Mouse (Mus musculus): ENCODE measurements around the gene Nxf1.
"Not testable (repeated sequence)": the region's sequence is repeated elsewhere in the genome, so short reads cannot be mapped to it uniquely, and the experiment has no call there.

Nxf1 gene

DNA sequence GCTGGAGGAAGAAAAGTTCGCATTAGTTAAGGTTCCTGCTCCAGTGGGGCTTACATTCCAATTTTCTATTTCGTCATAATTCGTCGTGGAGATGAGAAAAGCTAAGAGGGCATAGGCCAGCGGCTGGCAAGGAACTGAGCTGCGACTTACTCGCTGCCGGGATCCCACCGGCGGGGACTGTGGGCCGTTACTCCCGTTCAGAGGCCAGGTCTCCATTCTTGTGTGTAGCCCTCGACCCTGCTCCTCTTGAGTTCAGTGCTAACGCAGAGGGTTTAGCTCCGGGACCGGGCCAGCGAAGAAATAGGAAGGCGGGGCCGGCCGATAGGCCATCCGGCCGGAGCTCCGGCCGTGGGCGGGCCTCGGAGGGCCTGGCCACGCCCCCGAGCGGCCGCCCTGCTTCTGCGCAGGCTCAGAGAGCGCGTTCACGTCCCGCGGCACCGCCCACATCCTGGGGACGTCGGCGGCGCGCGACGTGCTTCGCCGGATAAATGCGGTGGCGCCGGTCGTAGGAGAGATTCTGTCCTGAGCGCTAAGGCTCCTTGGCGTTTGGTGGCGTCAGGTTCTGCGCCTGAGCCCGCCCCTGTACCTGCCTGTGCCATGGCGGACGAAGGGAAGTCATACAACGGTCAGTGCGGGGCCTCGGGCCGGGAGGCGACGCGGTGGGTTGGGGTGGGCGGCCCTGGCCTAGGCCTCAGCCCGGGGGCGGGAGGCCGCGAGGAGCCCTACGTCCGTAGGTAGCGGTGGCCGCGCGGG, at the start of gene Nxf1:
TSS of gene Nxf1 (plus strand) at position 439 of the 753 bp plus-strand sequence.
- DNase-seq (ENCODE audit: low spot score): peak; percentile 88

DNA sequence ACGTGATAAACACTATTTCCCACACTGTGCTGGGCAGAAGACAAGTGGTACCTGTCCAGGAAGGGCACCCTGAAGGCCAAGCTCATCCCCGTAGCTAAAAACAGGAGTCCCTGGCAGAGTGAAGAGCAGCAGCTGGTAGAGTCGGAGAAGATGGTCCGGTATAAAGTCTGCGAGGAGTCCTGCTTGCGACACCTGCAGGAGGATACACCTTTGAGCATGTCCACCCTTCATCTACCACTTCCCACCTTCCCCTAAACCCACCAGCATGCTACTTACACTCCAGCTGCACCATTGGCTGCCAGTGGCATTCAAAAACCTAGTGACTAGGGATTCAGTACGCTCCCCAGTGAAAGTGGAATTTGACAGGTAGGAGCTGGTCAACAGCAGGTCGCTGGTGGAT, 47.9 kb upstream of the Nxf1 start:
- no peak for DNase-seq (ENCODE audit: low spot score)

DNA sequence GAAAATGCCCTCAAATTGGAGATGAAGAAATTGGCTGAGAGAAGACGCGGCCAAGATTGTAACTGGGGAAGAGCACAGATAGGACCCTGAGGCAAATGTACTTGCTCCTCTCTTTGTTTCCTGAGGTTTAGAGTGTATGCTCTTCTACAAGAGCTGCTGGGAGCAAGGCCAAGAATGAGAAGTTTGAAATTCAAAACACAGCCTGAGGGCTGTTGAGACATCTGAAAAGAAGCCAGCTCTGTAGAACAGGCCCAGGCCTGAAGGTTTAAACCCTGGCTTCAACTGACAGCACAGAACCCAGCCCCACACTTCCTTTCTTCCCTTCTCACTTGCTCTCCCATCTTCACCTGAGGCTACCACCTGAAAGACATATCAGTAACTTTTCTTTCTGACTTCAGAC, 46.8 kb upstream of the Nxf1 start:
- DNase-seq (ENCODE audit: low spot score): no peak

DNA sequence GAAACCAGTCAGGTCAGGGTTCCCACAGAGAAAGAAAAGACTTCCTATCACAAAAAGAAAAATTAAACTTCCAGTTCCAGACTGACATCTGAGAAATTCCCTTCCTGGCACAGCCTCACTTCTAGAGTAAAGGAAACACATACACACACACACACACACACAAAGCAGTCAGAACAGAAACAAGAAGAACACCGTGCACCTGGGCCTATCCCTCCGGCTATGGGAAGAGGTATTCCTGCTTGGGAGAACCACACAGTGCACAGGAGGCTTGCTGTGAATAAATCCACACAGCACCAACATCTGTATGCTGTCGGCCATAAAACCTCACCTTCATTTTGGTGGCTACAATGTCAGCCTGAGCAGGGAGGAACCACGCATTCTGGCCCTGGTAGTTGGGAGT, 45.4 kb upstream of the Nxf1 start:
- DNase-seq (ENCODE audit: low spot score): no peak

DNA sequence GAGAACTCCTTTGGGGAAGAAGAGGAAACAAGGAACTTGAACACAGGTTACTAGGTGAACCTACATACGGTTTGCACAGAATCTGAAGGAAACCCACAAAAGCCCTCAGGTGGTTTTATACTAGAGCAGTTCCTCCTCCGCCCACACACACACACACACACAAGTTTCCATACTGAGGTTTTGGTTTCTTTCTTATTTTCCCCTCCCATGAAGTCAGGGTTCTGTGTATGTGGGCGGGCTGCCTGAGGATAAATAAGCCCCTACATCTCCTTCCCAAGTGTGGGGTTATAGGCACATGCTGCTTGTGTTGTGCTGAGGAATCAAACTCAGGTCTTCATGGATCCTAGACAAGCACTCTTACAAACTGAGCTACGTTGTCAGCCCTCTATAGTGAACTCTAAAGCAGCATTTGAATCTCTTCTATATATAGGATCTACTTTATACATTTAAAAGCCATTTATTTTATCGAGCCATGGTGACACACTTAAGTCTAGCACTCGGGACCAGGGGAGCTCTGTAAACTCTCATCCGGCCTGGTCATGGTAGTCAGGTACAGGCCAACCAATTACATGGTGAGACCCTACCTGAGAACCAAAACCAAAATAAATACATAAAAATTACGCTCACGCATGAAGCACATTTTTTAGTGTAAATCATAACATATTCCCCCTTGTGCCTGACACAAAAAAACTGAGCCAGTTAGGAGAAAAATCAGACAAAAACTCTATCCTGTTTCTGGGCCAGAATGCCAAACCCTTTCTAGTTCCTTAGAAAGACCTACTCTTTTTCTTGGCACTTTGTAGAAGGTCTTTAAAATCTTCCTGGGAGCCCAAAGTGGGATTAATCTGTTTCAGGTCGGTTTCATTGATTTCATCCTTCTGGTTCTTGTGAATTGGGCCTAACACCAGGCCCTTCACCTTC, 44.7 kb upstream of the Nxf1 start:
- peak; percentile 48 for DNase-seq (ENCODE audit: low spot score)

DNA sequence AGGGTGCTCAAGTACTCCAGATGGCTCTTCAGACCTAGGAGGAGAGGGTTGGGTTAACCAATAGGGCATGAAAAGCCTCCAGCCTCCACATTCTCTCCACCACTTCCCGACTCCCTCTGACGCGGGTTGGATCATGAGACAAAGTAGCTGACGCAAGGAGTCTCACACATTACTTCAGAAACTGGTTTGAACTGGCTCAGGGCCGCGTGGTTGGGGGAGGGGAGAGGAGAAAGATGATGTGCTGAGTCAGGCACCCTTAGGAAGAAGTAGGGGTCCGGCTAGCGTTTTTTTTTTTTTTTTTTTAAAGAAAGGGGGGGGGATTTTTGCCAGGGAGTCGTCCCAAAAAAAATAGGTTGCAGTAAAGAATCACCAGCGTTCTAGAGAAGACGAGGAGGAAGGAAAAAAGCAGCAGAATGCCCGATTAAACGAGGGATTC, 44.0 kb upstream of the Nxf1 start:
- DNase-seq (ENCODE audit: low spot score): peak; percentile 58

DNA sequence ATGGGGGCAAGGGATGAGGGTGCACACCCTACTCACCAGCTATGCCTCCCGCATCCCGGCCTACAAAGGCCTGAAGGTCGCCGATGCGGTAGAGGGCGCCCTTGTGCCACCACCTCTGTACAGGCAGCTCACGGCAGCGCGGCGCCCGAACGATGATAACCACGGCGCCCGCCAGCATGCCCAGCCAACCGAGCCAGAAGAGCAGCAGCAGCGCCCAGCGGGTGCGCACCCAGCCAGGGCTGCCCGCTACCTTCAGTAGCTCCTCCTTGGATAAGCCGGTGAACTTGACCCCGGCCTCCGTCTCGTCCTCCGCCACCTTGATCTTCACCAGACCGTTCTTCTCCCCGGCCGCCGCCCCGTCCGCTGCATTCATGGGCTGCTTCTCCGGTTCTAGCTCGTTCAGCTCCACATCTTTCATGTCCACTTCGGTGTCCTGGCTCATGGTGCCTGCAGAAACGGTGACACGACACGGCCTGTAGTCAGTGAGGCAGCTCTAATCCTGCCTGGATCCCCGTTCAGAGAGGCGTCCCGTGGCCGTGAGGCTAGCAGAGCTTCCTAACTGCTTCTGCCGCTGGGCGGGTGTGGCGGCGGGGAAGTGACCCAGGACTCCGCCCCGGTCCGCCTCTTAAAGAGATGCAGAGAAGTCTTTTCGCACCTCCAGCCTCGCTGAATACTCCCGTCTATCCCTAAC, 43.4 kb upstream of the Nxf1 start:
- DNase-seq (ENCODE audit: low spot score): peak; percentile 92

DNA sequence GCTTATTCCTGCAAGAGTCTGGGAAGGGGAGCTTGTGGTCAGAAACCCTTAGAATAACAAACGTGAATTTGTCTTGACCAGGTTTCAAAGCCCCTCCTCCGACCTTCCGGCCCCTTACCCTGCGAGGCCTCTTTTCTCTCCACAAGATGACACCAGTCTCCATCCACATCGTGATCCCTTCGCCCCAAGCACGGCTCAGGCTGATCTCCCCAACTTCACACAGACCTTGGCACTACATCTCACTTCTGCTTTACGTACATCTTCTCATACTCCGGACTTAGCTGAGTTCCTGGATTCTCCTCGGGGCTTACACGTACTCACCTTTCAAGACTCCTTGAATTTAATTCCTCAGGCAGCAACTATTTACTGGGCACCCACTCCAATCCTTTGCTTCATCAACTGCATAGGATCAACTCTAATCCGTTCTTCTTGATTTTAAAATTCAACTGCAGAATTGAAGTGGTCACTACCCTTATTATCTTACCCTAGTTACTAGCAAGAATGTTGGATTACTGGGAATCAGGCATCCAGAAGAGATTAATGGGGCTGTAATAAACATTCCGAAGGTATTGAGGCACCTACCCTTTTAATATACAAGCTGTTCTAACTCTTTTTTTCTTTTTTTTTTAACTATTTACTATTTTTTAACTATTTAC, 42.7 kb upstream of the Nxf1 start:
- no peak for DNase-seq (ENCODE audit: low spot score)

DNA sequence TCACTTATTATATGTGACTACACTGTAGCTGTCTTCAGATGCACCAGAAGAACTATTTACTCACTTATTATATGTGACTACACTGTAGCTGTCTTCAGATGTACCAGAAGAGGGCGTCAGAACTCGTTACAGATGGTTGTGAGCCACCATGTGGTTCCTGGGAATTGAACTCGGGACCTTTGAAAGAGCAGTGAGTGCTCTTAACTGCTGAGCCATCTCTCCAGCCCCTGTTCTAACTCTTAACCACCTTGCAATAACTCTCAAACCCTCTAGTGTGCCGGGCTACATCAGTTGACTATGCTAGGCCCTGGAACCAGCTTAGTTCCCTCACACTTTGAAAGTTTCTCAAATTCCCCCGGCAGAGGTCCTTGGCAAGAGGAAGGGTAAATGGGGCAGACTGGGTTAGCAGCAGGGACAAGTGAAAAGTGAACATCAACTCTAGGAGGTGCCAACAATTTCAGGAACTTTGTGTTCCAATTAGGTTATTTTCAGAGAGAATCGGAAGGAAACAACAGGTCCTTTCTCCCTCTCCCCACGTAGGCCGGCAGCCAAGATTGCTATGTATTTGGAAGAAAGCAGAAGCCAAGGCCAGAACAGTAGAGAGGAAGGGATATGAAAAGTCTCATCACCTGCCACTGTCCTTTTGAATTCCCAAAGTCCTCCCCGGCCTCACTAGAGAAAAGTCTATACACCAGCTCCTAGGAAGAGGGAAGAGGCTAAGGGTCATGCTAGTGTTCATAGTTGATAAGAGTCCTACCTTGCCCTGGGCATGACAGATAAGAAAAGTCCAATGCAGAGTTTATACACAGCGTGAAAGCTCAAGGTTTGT, 42.0 kb upstream of the Nxf1 start:
- peak; percentile 62 for DNase-seq (ENCODE audit: low spot score)

DNA sequence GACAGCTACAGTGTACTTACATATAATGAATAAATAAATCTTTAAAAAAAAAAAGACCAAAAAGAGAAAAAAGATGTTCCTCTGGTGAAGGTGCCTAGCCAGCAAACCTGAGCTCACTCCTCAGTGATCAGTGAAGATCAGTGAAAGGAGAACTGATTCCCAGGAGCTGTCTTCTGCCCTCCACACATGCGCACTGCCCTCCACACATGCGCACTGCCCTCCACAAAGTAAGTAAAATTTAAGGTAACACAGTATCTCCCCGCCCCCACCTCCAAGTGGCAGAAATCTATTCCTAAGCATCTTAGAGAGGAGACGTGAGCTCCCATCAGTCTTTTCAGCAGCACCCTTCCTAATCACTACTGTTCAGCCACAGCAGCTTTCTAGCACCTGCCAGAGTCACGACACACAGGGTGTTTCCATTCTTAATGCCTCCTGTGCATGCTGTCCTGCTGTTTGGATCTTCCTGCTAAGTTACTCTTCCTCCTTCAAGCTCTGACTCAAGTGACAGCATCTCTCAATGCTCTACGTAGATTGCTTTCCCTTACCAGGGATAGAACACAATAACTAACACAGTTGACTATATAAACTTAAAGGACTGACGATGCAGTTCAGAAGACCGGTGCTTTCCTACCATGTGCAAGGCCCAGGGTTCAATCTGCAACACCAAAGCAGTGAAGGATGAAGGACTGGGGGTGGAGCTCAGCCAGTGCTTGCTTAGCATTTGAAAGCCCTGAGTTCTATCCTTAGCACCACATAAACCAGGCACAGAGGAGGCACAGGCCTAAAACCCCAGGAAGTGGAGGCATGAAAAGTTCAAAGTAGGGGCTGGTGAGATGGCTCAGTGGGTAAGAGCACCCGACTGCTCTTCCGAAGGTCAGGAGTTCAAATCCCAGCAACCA, 40.8 kb upstream of the Nxf1 start:
- no peak for DNase-seq (ENCODE audit: low spot score)

DNA sequence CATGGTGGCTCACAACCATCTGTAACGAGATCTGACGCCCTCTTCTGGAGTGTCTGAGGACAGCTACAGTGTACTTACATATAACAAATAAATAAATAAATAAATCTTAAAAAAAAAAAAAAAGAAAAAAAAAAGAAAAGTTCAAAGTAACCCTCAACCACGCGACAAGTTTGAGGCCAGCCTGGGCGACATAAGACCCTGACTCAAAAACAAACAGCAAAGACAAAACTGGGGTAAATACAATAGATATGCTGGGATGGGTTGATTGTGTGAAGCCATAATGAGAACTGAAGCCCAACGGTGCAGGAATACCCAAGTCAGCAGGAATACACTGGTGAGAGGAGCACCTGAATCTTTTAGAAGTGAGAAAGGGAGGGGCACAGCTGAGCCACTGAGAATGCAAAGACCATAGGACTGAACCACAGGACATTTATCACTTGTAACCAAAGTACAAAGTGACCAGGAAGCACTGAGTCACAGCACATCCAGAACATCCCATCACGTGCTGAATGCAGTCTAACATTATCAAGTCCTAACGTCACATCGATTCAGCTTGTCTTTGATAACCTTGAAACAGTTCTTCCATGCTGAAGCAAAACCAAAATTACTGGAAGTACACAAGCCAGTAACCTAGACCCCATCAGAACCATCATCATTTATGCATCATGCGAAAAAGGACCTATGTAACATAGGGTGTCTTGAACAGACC, 40.0 kb upstream of the Nxf1 start:
- DNase-seq (ENCODE audit: low spot score): no peak

DNA sequence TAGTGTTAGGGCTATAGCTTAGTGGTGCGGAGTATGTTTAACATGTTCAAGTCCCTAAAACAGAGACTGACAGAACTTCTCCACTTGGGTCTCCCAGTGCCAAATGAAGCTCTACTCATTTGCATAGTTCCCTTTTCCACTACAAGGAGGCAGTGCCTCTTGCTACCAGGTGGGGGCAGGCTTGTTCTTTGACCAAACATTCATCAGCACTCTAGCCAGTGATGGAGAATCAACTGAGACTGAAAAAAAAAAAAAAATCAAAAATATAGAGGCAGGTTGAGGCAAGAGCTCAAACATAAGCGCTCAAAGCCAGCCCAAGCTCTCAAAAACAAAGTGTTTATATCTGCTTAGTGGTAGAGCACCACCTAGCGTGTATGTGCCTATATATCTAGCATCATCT, 38.5 kb upstream of the Nxf1 start:
- DNase-seq (ENCODE audit: low spot score): peak; percentile 66

DNA sequence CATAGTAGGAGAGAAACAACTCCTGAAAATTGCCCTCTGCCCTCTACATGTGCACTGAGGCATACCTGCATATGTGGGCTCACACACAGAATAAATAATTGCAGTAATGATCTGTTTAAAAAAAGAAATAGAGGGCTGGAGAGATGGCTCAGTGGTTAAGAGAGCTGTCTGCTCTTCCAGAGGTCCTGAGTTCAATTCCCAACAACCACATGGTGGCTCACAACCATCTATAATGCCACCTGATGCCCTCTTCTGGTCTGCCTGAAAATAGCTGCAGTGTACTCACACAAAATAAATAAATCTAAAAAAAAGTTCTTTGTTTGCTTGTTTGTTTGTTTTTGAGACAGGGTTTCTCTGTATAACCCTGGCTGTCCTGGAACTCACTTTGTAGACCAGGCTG, 37.8 kb upstream of the Nxf1 start:
- DNase-seq (ENCODE audit: low spot score): not testable (repeated sequence)

DNA sequence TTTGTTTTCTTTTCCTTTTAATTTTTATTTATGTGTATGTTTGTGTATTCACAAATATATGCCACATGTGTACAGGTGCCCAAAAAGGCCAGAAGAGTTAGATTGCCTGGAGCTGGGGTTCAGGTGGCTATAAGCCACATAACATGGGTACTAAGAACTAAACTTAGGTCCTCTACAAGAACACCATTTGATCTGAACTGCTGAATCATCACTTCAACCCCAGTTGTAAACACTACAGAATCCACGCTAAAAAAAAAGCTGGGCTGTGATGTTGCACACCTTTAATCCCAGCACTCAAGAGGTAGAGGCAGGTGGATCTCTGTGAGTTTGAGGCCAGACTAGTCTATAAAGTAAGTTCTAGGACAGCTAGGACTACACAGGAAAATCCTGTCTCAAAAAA, 35.5 kb upstream of the Nxf1 start:
- DNase-seq (ENCODE audit: low spot score): no peak

DNA sequence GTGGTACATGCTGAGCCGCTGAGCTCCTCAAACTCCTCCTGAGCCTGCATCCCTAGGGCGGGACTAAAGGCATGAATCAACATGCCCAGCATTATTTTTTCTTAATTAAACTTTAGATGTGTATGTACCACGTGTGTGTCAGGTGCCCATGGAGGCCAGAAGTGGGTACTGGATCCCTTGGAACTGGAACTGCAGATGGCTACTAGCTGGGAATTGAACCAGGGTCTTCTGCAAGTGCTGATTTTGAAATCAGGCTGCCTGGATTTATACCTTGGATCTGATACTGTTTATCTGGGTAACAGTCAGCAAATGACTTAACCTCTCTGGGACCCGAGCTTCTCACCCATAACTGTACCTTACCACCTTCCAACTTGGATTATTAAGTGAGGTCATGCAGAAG, 34.9 kb upstream of the Nxf1 start:
- DNase-seq (ENCODE audit: low spot score): no peak

DNA sequence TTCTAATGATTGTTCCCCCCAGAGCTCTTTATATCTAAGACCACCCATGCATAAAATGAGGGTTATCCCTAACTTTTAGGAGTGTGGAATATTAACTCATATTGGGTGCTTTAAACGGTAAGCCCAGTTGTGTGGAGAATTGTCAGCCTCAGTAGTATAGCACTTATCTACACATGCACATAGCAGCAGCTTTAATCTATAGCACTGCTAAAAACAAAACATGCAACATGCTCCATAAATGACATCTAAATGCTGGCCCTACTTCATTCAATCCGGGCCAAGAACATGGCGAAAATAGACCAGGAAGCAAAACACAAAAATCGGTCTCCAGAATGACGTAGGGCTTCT, 34.3 kb upstream of the Nxf1 start:
- no peak for DNase-seq (ENCODE audit: low spot score)

DNA sequence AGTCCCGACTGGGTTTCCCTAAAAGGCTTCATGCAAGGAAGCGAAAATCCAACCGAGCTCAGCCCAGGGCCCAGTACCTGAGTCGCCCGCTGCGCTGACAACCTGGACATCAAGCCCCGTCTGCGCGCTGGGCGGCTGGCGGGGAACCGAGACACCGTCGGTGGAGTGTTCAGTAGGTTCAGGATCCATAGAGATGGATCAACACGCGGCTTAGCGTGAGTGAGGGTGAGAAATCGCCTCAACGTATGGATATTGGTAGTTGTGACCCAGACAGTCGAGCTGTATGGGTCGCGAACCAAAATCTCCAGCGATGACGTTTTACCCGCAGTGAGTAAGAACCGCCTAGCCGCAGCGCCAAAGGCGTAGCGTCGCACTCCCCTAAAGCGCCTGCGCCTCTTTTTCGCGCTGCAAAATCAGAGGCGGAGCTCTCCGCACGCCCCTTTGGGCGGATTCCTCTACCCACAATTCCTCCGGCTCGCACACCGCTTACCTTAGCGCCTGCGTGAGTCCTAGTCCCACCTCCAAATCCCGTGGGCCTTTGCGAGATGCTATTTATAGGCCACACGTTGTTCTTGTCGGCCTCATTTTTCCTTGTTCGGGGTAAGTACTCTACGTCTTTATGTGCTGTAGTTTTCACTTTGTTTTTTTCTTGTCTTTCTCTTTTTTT, 33.8 kb upstream of the Nxf1 start, which contains the start of gene Slc3a2:
TSS of gene Slc3a2 (minus strand) at position 463 of the 667 bp plus-strand sequence.
- peak; percentile 95 for DNase-seq (ENCODE audit: low spot score)

DNA sequence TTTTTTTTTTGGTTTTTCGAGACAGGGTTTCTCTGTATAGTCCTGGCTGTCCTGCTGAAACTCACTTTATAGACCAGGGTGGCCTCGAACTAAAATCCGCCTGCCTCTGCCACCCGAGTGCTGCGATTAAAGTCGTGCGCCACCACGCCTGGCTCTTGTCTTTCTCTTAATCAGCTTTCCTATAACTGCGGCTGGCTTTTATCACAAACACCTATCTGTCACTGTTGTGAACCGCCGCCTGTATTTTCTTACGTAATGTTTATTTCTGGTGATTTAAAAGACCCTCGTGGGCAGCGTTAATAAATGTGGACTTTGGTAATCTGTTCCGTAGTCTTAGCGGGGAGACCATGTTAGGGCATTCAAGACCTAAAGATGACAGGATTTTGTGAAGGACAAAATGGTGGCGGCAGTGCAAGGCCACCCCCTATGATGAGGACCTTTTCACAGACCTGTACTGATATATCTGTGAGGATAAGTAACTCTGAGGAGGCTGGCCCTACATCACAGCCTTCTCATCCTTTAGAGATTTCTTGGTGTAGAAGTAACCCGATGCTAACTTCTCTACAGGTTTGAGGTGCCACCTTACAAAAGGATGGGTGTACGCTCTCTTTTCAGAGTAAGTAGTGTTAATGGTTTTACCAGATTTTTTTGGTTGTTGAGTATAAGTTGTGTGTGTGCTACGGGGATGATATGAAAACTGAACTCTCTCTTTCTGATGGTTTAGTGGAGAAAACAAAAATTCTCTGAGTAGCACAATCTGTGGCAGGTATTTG, 33.1 kb upstream of the Nxf1 start:
- DNase-seq (ENCODE audit: low spot score): no peak
